Mouse (Mus musculus) spleen, adult 2 months (tissue): Measurements from ENCODE around the gene Gprc5d.

ENCODE experiments used
- CTCF ChIP-seq: fragments of 200-500 bp; IDR thresholded peaks from 2 replicates; pipeline ENCODE4 v1.5.1; 2011; ENCODE audit warnings: mild to moderate bottlenecking, inconsistent platforms; ENCODE audit not compliant: insufficient read depth, insufficient read length, insufficient replicate concordance; ENCODE audit errors: extremely low read depth
- POLR2A ChIP-seq: fragments of 200-500 bp; IDR thresholded peaks from 2 replicates; pipeline ENCODE4 v1.6.1; 2011; ENCODE audit warnings: low read depth, low read length, inconsistent platforms

DNA sequence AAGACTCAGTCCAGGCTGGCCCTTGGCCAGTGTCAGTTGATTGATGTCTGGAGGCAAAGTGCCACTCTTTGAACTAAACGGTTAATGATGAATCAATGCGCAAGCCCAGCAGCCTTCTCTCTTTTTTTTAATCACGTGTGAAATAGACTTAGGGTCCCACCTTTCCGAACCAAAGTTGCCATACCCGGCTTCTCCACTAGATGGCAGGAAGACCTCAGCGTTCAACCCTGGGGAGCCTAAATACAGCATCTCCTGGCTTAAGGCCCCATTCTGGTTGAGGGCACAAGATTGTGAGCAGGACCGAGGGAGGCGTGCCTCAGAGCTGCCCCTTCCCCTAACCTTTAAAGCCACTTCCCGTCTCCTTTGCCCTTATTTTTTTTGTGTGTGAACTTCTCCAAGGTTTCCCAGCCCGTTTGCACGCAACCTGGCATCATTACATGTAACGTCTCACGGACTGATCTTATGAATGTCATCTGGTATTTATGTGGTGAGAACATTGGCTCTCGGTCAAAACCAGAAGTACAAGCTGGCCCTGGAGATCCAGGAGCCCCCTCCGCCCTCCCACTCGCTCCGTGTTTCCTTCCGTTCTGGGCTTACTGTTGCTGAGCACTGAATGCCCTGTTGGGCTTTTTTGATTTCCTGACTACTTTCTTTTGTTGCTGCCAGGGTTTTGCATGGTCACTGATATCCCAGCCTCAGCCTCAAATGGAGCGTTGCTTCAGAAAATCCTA, 30.2 kb downstream of the Gprc5d start:
- TF ChIP-seq POLR2A (no peak), CTCF (peak; percentile 78; the same call in 1 of the 2 replicates)
